Mouse (Mus musculus) embryonic fibroblast, embryonic 13.5 days (primary cell): ENCODE results near the gene Maml2.

Source experiments
- CTCF ChIP-seq: IDR thresholded peaks from 2 replicates; pipeline ENCODE4 v1.5.1; 2011; ENCODE audit warnings: mild to moderate bottlenecking, control low read depth, low read length, moderate library complexity, borderline replicate concordance; ENCODE audit not compliant: insufficient read depth
- POLR2A ChIP-seq: IDR thresholded peaks from 2 replicates; pipeline ENCODE4 v1.6.1; 2011; ENCODE audit warnings: low read depth, mild to moderate bottlenecking, control low read depth, low read length, moderate library complexity

- TF ChIP-seq POLR2A (no peak), CTCF (no peak)
Observed at GRCm38 (mm10) chr9:13707066-13707555, 409.4 kb downstream of the Maml2 start.
